Mouse (Mus musculus) frontal cortex, postnatal 36 days (tissue): ENCODE measurements around the gene Trim25.

Experiments used
- DNase-seq, 2 experiments: peaks; one replicate each; pipeline ENCODE4 v3.0.0; 2022; ENCODE audit warnings: low spot score in 2 of 2

Gene Trim25

GRCm38 (mm10) chr11:89065297-89065696 is 66.1 kb downstream of the Trim25 start:
- DNase-seq = no peak

GRCm38 (mm10) chr11:89066126-89066525 is 67.0 kb downstream of the Trim25 start:
- DNase-seq = no peak

GRCm38 (mm10) chr11:89066750-89067149 is 67.6 kb downstream of the Trim25 start, which contains the start of gene Dgke:
Gene Dgke, minus strand, starts transcription at chr11:89066850.
- no peak for DNase-seq

- DNase-seq = no peak
These were observed 68.2 kb downstream of the Trim25 start for GRCm38 (mm10) chr11:89067301-89067822.

GRCm38 (mm10) chr11:89067871-89068490 is 68.8 kb downstream of the Trim25 start:
- DNase-seq = no peak

- no peak for DNase-seq
These were observed 69.5 kb downstream of the Trim25 start for GRCm38 (mm10) chr11:89068649-89069048.

GRCm38 (mm10) chr11:89069303-89069702 is 70.1 kb downstream of the Trim25 start:
- DNase-seq = peak; percentile 43 to 68
